In genomic region chr13:41146271-41146670, GRCm38 (mm10) we compare ENCODE assay signal across 9 mouse cellular contexts. TPM values are rescaled to one million over a fixed set of nuclear protein-coding genes. Genes with fewer than 3 reads are reported as not detected.
DNase-seq lines count a peak whose midpoint lies in the region; ATAC-seq and TF ChIP-seq lines count a peak whose summit lies in the region.
"Had no signal": no experiment of that assay in that cellular context is flagged by ENCODE, and none has a peak within 500 bp of the region (broad histone marks: within the 10 kb centered on the region; RNA-seq: fewer than 3 reads in every experiment).

No protein-coding gene starts in this region.

- H3K4me2 ChIP-seq in intestine, postnatal 0 days (replicated peaks; ENCODE audit: low read depth) = no peak overlapping the region
- no peak overlapping the region for H3K4me2 ChIP-seq in intestine, embryonic 15.5 days (replicated peaks)
- no peak overlapping the region for H3K4me2 ChIP-seq in heart, postnatal 0 days (ENCODE audit: low read depth, low read length)

- intact Hi-C loops in left cerebral cortex, adult 2 months (cut with DNase I) = loop anchor here (1.0 kb wide), 1 partner anchor 92 kb away; no protein-coding TSS in a partner anchor

- no peaks in the 10 kb centered on the region for H3K36me3 ChIP-seq in intestine, postnatal 0 days (ENCODE audit: control insufficient read depth, insufficient read depth)
- H3K36me3 ChIP-seq in intestine, embryonic 15.5 days = no peaks in the 10 kb centered on the region
- no peaks in the 10 kb centered on the region for H3K36me3 ChIP-seq in heart, postnatal 0 days (replicated peaks; ENCODE audit: control insufficient read depth, insufficient read depth, low read length)

- no peak overlapping the region for H3K9ac ChIP-seq in intestine, postnatal 0 days (ENCODE audit: low read depth, low read length)
- no peak overlapping the region for H3K9ac ChIP-seq in intestine, embryonic 15.5 days
- H3K9ac ChIP-seq in heart, postnatal 0 days (replicated peaks; ENCODE audit: low read depth, low read length) = no peak overlapping the region

- TF ChIP-seq CTCF in intestine, postnatal 0 days (IDR thresholded peaks at IDR 0.05; ENCODE audit: low read depth) = peak; percentile 89
- TF ChIP-seq CTCF in heart, postnatal 0 days (IDR thresholded peaks at IDR 0.05; ENCODE audit: low read depth) = peak; percentile 71
- peak; percentile 90 for TF ChIP-seq CTCF in left cerebral cortex, adult 2 months (IDR thresholded peaks at IDR 0.05)

- ATAC-seq in intestine, postnatal 0 days = no peak
- ATAC-seq in intestine, embryonic 15.5 days = no peak
- ATAC-seq in heart, postnatal 0 days (ENCODE audit: insufficient read depth, low read depth) = no peak

- WGBS in intestine, postnatal 0 days = 79% methylated on average over 10 of the region's 10 CpGs
- WGBS in intestine, embryonic 15.5 days = 84% methylated on average over 10 of the region's 10 CpGs
- WGBS in heart, postnatal 0 days = 74% methylated on average over 10 of the region's 10 CpGs

- TF ChIP-seq EP300 in heart, postnatal 0 days (IDR thresholded peaks at IDR 0.05; ENCODE audit: low read depth) = no peak

- H3K4me3 ChIP-seq in intestine, postnatal 0 days (ENCODE audit: low read depth, low read length) = no peak overlapping the region
- H3K4me3 ChIP-seq in intestine, embryonic 15.5 days (replicated peaks) = no peak overlapping the region
- no peak overlapping the region for H3K4me3 ChIP-seq in heart, postnatal 0 days (ENCODE audit: low read depth, low read length)
- H3K4me3 ChIP-seq in left cerebral cortex, adult 2 months = no peak overlapping the region

- DNase-seq in ZHBTc4 (ENCODE audit: low read depth, low spot score) = peak; percentile 96
- DNase-seq in cerebellum, postnatal 36 days = peak; percentile 55 to 72
- peak; percentile 8 for DNase-seq in heart, postnatal 0 days (ENCODE audit: low spot score)
- peak; percentile 60 to 73 for DNase-seq in left cerebral cortex, adult 2 months (ENCODE audit: extremely low spot score in 1 of 2, low spot score in 2 of 2)
- peak; percentile 67 for DNase-seq in naive thymus-derived CD4-positive, alpha-beta T cell, adult 2 months (ENCODE audit: low read depth)
- peak; percentile 2 to 6 for DNase-seq in thymus, adult 18-20 months

- no peak overlapping the region for H3K27ac ChIP-seq in intestine, postnatal 0 days (ENCODE audit: low read depth, low read length)
- H3K27ac ChIP-seq in intestine, embryonic 15.5 days = no peak overlapping the region
- no peak overlapping the region for H3K27ac ChIP-seq in heart, postnatal 0 days (ENCODE audit: low read depth)
- no peak overlapping the region for H3K27ac ChIP-seq in left cerebral cortex, adult 2 months

- no peaks in the 10 kb centered on the region for H3K27me3 ChIP-seq in intestine, postnatal 0 days (replicated peaks; ENCODE audit: control insufficient read depth, insufficient read depth, low read length)
- no peaks in the 10 kb centered on the region for H3K27me3 ChIP-seq in intestine, embryonic 15.5 days (replicated peaks)
- H3K27me3 ChIP-seq in heart, postnatal 0 days (ENCODE audit: control insufficient read depth, insufficient read depth, low read length) = no peaks in the 10 kb centered on the region

- H3K4me1 ChIP-seq in intestine, postnatal 0 days (replicated peaks; ENCODE audit: control insufficient read depth, insufficient read depth, low read length) = no peaks in the 10 kb centered on the region
- no peaks in the 10 kb centered on the region for H3K4me1 ChIP-seq in intestine, embryonic 15.5 days (replicated peaks)
- no peaks in the 10 kb centered on the region for H3K4me1 ChIP-seq in heart, postnatal 0 days (ENCODE audit: control insufficient read depth, insufficient read depth)

- no peaks in the 10 kb centered on the region for H3K9me3 ChIP-seq in intestine, postnatal 0 days (ENCODE audit: control insufficient read depth)
- no peaks in the 10 kb centered on the region for H3K9me3 ChIP-seq in intestine, embryonic 15.5 days
- no peaks in the 10 kb centered on the region for H3K9me3 ChIP-seq in heart, postnatal 0 days (replicated peaks; ENCODE audit: control insufficient read depth, low read length)

RNA-seq across cellular contexts. Expression of gene Sycp2l, which starts 32.2 kb away (rescaled TPM):
- 0.05 TPM in 1 of 2 replicates, not detected in the other for polyA plus RNA-seq in intestine, postnatal 0 days (2015; fragmentation: Nextera tagmentation; extraction: Ambion mirVana)
- polyA plus RNA-seq in intestine, embryonic 15.5 days (2015; fragmentation: Nextera tagmentation; extraction: Ambion mirVana) = 0.13 and 0.23 TPM in 2 replicates
- total RNA-seq in heart, postnatal 0 days (2014; rRNA removed; ENCODE audit: low replicate concordance) = not detected in 2 replicates
- polyA plus RNA-seq in heart, postnatal 0 days (2015; fragmentation: Nextera tagmentation; extraction: Ambion mirVana) = not detected in 2 replicates
- not detected for total RNA-seq in left cerebral cortex, adult 2 months (2021)
- polyA plus RNA-seq: neural tube, embryonic 14.5 days had no signal

RNA-seq across cellular contexts. Expression of gene Gcm2, which starts 35.4 kb away (rescaled TPM):
- not detected in 2 replicates for polyA plus RNA-seq in intestine, postnatal 0 days (2015; fragmentation: Nextera tagmentation; extraction: Ambion mirVana)
- 0.06 TPM in 1 of 2 replicates, not detected in the other for polyA plus RNA-seq in intestine, embryonic 15.5 days (2015; fragmentation: Nextera tagmentation; extraction: Ambion mirVana)
- not detected in 2 replicates for total RNA-seq in heart, postnatal 0 days (2014; rRNA removed; ENCODE audit: low replicate concordance)
- polyA plus RNA-seq in heart, postnatal 0 days (2015; fragmentation: Nextera tagmentation; extraction: Ambion mirVana) = not detected in 2 replicates
- total RNA-seq in left cerebral cortex, adult 2 months (2021) = not detected
- polyA plus RNA-seq: neural tube, embryonic 14.5 days had no signal

Comparison
In these comparisons a context has a peak if more than half of its experiments do, and no peak if none do; other contexts are left out.
1. DNase-seq: peak in every context shown above with its lines; median percentile 96 in ZHBTc4; 67 in naive thymus-derived CD4-positive, alpha-beta T cell, adult 2 months; 66 in left cerebral cortex, adult 2 months; 64 in cerebellum, postnatal 36 days; 8 in heart, postnatal 0 days; 4 in thymus, adult 18-20 months.